Mouse (Mus musculus): ENCODE data around the gene Dscaml1. TPM values are rescaled to one million over a fixed set of nuclear protein-coding genes. Genes with fewer than 3 reads are reported as not detected.

Gene Dscaml1
- polyA plus RNA-seq, 1 experiment from 2014 or later = 0.05 TPM

DNA sequence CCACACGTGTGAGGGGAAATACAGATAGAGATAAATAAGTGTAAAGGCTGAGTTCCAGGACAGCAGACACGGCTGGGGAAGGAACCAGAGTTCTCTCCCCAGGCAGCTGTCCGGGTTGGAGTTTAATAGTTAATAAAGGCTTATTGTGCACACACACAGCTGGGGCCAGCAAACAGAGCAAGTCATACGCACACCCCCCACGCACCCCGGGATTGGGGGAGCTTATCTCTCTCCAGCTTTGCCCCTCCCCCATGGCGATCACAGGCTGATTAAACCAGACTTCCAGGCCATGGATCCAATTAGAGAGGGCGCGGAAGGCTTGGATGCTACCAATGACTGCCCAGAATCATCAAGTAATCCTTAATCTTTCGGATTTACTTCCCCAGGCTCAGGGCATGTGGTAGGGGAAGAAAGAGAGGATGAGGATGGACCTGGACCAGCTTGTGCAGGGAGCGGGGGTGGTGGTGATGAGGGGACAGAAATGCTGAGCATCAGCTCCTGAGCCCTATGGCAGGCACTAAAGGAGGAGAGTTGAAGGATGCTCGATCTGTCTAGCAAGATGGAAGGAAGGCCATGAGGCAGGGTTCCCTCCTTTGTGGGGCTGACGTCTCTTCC lies 119.7 kb downstream of the Dscaml1 start:
- no peak overlapping the region for H3K9ac ChIP-seq
- WGBS = 47% methylated on average over 13 of the region's 13 CpGs
- H3K27me3 ChIP-seq (replicated peaks) = peaks cover 37% of the 10 kb centered on the region
- H3K4me1 ChIP-seq (replicated peaks) = no peaks in the 10 kb centered on the region
- H3K9me3 ChIP-seq (replicated peaks) = no peaks in the 10 kb centered on the region
- no peak overlapping the region for H3K4me3 ChIP-seq
- no peaks in the 10 kb centered on the region for H3K36me3 ChIP-seq
- H3K4me2 ChIP-seq = no peak overlapping the region
- no peak for ATAC-seq (ENCODE audit: insufficient number of reproducible peaks, low FRiP score)
- no peak overlapping the region for H3K27ac ChIP-seq (ENCODE audit: poor library complexity, severe bottlenecking)

DNA sequence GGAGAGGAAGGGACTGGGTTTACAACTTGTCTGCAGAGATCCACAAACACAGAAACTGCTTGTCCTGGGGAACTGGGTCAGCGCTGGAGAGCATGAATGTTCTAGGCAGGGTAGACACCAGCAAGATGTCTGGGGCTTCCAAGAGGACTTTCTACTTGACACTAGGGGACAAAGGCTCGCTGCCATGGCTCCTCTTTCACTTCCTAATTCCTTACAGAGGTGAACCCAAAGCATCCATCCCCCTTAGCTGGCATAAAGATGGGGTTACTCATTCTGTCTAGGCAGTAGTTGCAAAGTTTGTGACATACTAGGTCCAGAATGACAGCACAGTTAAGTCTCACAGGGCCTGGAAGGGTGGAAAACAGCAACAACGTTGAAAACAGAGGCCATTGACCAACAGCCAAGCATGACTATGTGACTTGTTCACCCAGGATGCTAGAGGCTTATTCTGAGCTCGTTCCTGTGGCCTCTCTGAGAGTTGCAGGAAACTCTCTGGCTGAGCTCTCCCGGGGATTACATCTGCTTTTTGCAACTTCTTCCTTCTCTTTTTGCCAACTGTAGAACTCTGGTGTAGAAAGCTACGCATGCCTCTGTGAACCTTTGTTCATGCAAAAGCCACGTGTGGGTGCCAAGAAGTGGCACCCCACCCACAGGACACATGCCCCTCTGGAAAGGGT lies 120.6 kb downstream of the Dscaml1 start:
- no peaks in the 10 kb centered on the region for H3K9me3 ChIP-seq (replicated peaks)
- H3K4me2 ChIP-seq = no peak overlapping the region
- H3K9ac ChIP-seq = no peak overlapping the region
- WGBS = 74% methylated on average over 7 of the region's 7 CpGs
- H3K36me3 ChIP-seq = no peaks in the 10 kb centered on the region
- no peak overlapping the region for H3K4me3 ChIP-seq
- no peaks in the 10 kb centered on the region for H3K4me1 ChIP-seq (replicated peaks)
- H3K27me3 ChIP-seq (replicated peaks) = peaks cover 37% of the 10 kb centered on the region
- ATAC-seq (ENCODE audit: insufficient number of reproducible peaks, low FRiP score) = no peak
- H3K27ac ChIP-seq (ENCODE audit: poor library complexity, severe bottlenecking) = no peak overlapping the region

DNA sequence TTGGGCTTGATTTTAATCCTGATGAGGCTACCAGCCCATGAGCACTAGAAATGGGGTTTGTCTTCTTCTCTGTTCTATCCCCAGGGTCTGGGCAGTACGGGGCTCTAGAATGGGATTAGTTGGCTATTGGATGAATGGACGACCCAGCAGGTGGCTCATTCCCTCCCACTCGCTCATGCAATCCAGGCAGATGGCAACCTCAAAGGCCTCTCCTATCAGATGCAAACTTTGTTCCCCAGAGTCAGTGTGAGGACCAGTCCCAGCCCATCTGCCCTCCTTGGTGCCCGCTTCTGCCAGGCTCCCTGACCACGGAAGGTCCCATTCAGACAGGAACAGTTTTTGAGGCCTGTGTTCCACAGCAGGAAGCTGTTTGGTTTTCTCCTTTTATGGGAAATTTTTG lies 123.4 kb downstream of the Dscaml1 start:
- WGBS = 46% methylated on average over 5 of the region's 5 CpGs

DNA sequence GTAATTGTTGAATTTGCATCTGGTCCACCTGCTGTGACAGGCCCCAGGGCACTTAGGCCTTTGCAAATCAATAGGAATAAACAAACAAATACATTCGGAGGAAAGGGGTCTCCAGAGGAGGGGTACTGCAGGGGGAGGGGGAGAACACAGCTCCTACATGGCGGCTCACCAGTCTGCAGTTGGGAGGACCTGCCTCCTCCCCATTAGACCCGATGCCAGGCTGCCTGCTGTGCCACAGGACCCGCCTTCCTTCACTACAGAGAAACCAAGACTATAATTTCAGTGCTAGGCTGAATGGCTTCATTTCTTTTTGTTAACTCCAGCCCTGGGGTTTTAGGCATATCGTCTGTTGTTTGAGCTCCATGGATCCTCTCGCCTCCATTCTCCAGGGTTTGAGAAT lies 123.8 kb downstream of the Dscaml1 start:
- Histone ChIP-seq H3K4me3 (no peak overlapping the region), H3K27ac (ENCODE audit: poor library complexity, severe bottlenecking) (no peak overlapping the region), H3K9ac (no peak overlapping the region), H3K9me3 (replicated peaks) (no peaks in the 10 kb centered on the region), H3K27me3 (replicated peaks) (peaks cover 29% of the 10 kb centered on the region), H3K4me2 (no peak overlapping the region), H3K4me1 (replicated peaks) (peaks cover 4% of the 10 kb centered on the region), H3K36me3 (no peaks in the 10 kb centered on the region)
- no peak for ATAC-seq (ENCODE audit: insufficient number of reproducible peaks, low FRiP score)
- 47% methylated on average over 6 of the region's 6 CpGs for WGBS

More for the DNA sequence above, 123.4 kb downstream of the Dscaml1 start:
- no peak overlapping the region for H3K4me2 ChIP-seq
- H3K36me3 ChIP-seq = no peaks in the 10 kb centered on the region
- H3K4me1 ChIP-seq (replicated peaks) = peaks cover under 1% of the 10 kb centered on the region; the same call in 1 of the 2 replicates
- H3K9me3 ChIP-seq (replicated peaks) = no peaks in the 10 kb centered on the region
- H3K27me3 ChIP-seq (replicated peaks) = peaks cover 29% of the 10 kb centered on the region
- no peak for ATAC-seq (ENCODE audit: insufficient number of reproducible peaks, low FRiP score)
- H3K27ac ChIP-seq (ENCODE audit: poor library complexity, severe bottlenecking) = no peak overlapping the region
- no peak overlapping the region for H3K9ac ChIP-seq
- no peak overlapping the region for H3K4me3 ChIP-seq

DNA sequence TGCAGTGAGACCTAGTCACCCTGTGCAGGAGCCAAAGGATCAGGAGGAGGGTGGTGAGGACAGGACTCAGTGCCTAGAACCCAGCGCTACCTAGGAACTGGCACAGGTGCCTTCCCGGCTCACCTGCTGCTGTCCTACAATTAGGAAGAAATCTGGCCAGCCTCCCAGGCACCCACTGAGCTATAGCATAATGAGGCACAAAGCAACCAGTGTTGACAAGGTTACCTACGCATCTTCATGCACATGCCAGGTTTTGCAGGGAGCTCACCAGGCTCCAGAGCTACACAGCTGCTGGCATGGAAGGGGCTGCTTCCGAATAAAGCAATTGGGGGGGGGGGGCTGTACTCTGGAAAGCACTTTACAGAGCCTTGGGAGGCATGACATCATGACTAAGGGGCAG lies 124.2 kb downstream of the Dscaml1 start:
- Histone ChIP-seq H3K9ac (no peak overlapping the region), H3K27ac (ENCODE audit: poor library complexity, severe bottlenecking) (no peak overlapping the region), H3K9me3 (replicated peaks) (no peaks in the 10 kb centered on the region), H3K4me1 (replicated peaks) (peaks cover 8% of the 10 kb centered on the region), H3K36me3 (no peaks in the 10 kb centered on the region), H3K4me3 (no peak overlapping the region), H3K27me3 (replicated peaks) (peaks cover 29% of the 10 kb centered on the region), H3K4me2 (no peak overlapping the region)
- 72% methylated on average over 4 of the region's 4 CpGs for WGBS
- no peak for ATAC-seq (ENCODE audit: insufficient number of reproducible peaks, low FRiP score)

DNA sequence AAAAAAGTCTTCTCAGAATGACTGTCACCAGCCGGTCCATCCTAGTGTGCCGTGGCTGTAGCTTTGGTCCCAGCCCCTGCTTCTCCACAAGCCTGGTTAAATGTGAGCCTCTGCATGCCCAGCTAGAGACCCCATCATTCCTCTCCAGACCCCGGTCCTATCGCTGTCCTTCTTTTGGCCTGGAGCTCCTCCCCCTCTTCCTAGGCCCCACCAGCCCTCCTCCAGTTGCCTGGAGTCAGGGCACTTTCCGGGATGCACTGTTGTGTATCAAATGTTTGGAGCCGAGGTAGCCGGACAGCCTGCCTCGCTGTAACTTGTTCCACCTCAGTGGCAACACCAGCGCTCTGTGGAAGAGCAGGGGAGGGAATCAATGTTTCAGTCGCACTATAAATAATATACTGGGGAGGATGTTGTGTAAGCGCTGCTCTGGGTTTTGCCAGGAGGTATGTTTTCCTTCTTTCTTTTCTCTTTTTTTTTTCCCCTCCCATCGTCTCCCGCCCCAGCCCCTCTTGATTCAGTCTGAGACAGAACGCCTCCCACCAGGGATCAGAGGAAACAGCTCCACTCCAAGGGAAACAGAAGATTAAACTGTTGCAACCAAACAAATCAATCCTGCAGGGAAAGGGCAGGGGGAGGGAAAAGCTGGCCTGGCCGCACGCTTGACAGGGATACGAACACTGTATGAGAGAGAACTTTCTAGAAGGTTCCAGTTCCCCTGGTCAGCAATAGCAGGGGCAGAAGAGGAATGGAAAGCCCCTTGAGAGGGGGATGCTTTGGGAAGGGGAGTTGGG lies 128.8 kb downstream of the Dscaml1 start:
- H3K4me3 ChIP-seq = no peak overlapping the region
- H3K4me2 ChIP-seq = peak overlapping the region; percentile 46
- H3K27me3 ChIP-seq (replicated peaks) = peaks cover 12% of the 10 kb centered on the region
- peaks cover 11% of the 10 kb centered on the region for H3K4me1 ChIP-seq (replicated peaks)
- WGBS = 30% methylated on average over 17 of the region's 17 CpGs
- H3K27ac ChIP-seq (ENCODE audit: poor library complexity, severe bottlenecking) = peak overlapping the region; percentile 48; the same call in 1 of the 2 replicates
- H3K36me3 ChIP-seq = no peaks in the 10 kb centered on the region
- no peaks in the 10 kb centered on the region for H3K9me3 ChIP-seq (replicated peaks)
- ATAC-seq (ENCODE audit: insufficient number of reproducible peaks, low FRiP score) = 0 out of 2 replicates have a peak, but pooled peaks have one; percentile 29
- no peak overlapping the region; the same call in 1 of the 2 replicates for H3K9ac ChIP-seq

DNA sequence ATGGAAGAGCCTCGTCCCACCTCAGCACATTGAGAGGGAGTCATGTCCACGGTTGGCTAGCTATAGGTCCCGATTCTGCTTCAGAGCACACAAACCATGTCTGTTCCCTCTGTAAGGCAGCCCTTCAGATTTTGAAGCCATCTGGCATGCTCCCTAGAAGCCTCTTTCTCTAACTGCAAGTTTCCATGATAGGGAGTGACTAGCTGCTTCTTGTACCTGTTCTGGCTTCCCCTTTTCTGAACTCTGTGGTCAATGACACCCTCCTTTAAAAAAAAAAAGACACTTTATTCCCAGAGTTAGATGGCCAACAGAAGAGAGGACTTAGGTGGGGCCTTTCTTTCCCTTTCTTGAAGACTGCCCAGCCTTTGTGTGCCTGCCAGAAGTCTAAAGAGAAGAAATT lies 130.5 kb downstream of the Dscaml1 start:
- H3K9ac ChIP-seq = no peak overlapping the region
- no peak for ATAC-seq (ENCODE audit: insufficient number of reproducible peaks, low FRiP score)
- H3K9me3 ChIP-seq (replicated peaks) = no peaks in the 10 kb centered on the region
- no peaks in the 10 kb centered on the region for H3K36me3 ChIP-seq
- H3K4me2 ChIP-seq = no peak overlapping the region
- no peak overlapping the region for H3K27ac ChIP-seq (ENCODE audit: poor library complexity, severe bottlenecking)
- no peak overlapping the region for H3K4me3 ChIP-seq
- peaks cover 11% of the 10 kb centered on the region for H3K4me1 ChIP-seq (replicated peaks)
- H3K27me3 ChIP-seq (replicated peaks) = 0 out of 2 replicates have a peak, but pooled peaks cover 5% of the 10 kb centered on the region
- 89% methylated on average over 3 of the region's 3 CpGs for WGBS

DNA sequence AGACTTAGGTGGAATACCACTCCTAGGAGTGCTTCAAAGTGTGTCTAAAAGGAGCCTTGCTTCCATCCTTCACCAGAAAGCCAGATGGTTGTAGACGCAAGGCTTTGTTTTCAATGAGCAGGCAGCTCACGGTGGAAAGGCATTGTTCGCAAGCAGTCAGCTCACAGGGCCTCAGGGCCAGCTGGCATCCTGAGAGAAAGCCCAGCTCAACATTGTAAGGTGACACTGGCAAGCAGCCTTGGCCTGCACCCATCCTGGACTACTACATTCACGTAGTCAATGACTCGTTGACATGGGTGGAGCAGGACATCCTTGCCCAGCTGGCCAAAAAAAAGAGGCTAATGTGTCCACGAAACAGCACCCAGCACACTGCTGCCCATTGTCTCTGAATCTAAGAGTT lies 134.6 kb downstream of the Dscaml1 start:
- Histone ChIP-seq H3K27ac (ENCODE audit: poor library complexity, severe bottlenecking) (no peak overlapping the region), H3K4me2 (no peak overlapping the region), H3K4me1 (replicated peaks) (peaks cover under 1% of the 10 kb centered on the region), H3K27me3 (replicated peaks) (no peaks in the 10 kb centered on the region), H3K9me3 (replicated peaks) (no peaks in the 10 kb centered on the region), H3K4me3 (no peak overlapping the region), H3K36me3 (no peaks in the 10 kb centered on the region), H3K9ac (no peak overlapping the region)
- WGBS = 79% methylated on average over 6 of the region's 6 CpGs
- no peak for ATAC-seq (ENCODE audit: insufficient number of reproducible peaks, low FRiP score)

DNA sequence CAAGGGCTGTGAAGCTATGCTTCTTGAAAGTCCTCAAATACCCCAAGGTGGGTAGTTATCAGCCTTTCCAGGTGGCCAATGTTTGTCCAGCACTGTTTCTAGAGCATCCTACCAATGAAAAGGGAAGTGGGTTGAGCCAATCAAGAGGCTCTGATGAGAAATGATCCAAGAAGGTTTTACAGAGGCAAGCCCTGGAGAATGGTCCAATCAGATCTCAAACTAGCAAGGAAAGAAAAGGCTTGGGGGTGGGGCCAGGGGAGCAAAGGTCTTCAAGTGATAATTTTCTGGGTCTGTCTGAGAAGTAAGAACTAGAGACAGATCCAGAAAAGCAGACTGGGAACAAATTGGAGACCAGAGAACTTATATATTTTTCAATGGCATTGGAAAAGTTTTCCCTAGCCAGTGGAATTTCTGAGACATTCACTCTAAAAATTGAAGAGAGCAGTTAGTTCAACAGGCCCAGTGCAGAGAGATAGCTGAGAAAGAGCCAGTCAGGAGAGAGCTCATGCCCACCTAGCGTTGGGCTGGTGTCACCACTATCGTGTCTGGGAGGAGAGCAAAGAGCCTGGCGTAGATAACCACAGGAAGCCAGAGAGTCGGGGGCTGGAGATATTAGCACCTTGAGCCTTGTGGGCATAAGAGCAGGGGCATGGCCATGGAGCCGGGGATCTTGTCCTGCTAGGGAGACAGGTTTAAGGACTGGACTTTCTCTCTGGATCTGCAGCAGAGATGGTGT lies 140.6 kb downstream of the Dscaml1 start:
- no peak for ATAC-seq (ENCODE audit: insufficient number of reproducible peaks, low FRiP score)
- Histone ChIP-seq H3K27ac (ENCODE audit: poor library complexity, severe bottlenecking) (no peak overlapping the region), H3K9me3 (replicated peaks) (no peaks in the 10 kb centered on the region), H3K9ac (no peak overlapping the region), H3K4me3 (no peak overlapping the region), H3K27me3 (replicated peaks) (no peaks in the 10 kb centered on the region), H3K36me3 (no peaks in the 10 kb centered on the region), H3K4me2 (no peak overlapping the region), H3K4me1 (replicated peaks) (no peaks in the 10 kb centered on the region)
- 36% methylated on average over 5 of the region's 5 CpGs for WGBS

DNA sequence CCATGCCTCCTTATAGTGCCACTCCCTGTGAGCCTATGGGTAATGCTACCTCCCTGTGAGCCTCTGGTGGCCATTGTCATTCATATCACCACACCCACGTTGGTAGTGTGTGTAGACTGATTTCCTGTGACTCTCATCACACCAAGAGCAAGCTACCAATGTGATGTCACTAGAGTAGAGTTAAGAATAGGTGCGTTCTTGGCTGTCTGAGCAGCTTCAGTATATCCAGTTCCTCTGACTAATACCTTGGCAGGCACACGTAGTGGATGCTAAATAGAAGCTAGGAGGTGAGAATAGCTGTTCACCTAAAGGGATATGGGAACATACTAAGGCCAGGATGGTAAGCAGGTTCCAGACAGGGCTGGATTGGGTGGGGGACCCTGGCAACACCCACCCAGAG lies 143.3 kb downstream of the Dscaml1 start:
- no peak overlapping the region for H3K4me3 ChIP-seq
- H3K27ac ChIP-seq (ENCODE audit: poor library complexity, severe bottlenecking) = no peak overlapping the region
- H3K9me3 ChIP-seq (replicated peaks) = no peaks in the 10 kb centered on the region
- no peaks in the 10 kb centered on the region for H3K36me3 ChIP-seq
- ATAC-seq (ENCODE audit: insufficient number of reproducible peaks, low FRiP score) = no peak
- no peak overlapping the region for H3K4me2 ChIP-seq
- peaks cover 19% of the 10 kb centered on the region for H3K4me1 ChIP-seq (replicated peaks)
- WGBS = 67% methylated on average over 3 of the region's 3 CpGs
- H3K9ac ChIP-seq = no peak overlapping the region
- no peaks in the 10 kb centered on the region for H3K27me3 ChIP-seq (replicated peaks)

DNA sequence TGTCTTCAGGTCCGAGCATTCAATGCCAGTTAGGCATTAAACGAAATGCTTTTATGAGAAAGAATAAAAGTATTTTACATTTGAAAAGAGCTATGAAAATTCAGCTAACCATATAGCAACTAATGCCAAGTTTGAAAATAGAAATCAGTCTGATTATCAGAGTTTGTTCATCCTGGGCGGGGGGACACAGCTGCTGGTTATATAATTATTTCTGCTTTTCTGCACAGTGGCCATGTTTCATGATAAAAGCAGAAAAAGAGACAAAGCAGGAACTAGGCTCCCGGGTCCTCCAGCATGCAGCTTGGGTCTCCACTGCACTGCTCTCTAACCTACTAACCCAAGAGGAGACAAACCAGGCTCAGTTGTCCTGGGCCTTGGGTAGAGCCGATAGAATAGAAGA lies 143.9 kb downstream of the Dscaml1 start:
- H3K27me3 ChIP-seq (replicated peaks) = no peaks in the 10 kb centered on the region
- H3K27ac ChIP-seq (ENCODE audit: poor library complexity, severe bottlenecking) = no peak overlapping the region
- H3K9ac ChIP-seq = no peak overlapping the region
- H3K4me3 ChIP-seq = no peak overlapping the region
- H3K4me2 ChIP-seq = no peak overlapping the region
- 70% methylated on average over 5 of the region's 5 CpGs for WGBS
- no peaks in the 10 kb centered on the region for H3K9me3 ChIP-seq (replicated peaks)
- H3K36me3 ChIP-seq = no peaks in the 10 kb centered on the region
- peaks cover 19% of the 10 kb centered on the region for H3K4me1 ChIP-seq (replicated peaks)
- ATAC-seq (ENCODE audit: insufficient number of reproducible peaks, low FRiP score) = no peak
